ENCODE assay signal across 9 mouse cellular contexts in genomic region chr5:139033406-139034317, GRCm38 (mm10). TPM values are rescaled to one million over a fixed set of nuclear protein-coding genes. Genes with fewer than 3 reads are reported as not detected.
A peak's percentile ranks its signal among the peaks of the same experiment; 100 is the strongest.
DNase-seq lines count a peak whose midpoint lies in the region; ATAC-seq lines count a peak whose summit lies in the region.
"Had no signal": no experiment of that assay in that cellular context is flagged by ENCODE, and none has a peak within 500 bp of the region (broad histone marks: within the 10 kb centered on the region; RNA-seq: fewer than 3 reads in every experiment).

No protein-coding gene starts in this region.

- no peaks in the 10 kb centered on the region for H3K9me3 ChIP-seq in forebrain, embryonic 16.5 days (ENCODE audit: control insufficient read depth, low read length)
- H3K9me3 ChIP-seq in intestine, embryonic 14.5 days (ENCODE audit: control insufficient read depth, low read length), result no peaks in the 10 kb centered on the region
- no peaks in the 10 kb centered on the region for H3K9me3 ChIP-seq in lung, embryonic 15.5 days
- H3K9me3 ChIP-seq: liver, embryonic 15.5 days had no signal

- H3K27me3 ChIP-seq in forebrain, embryonic 16.5 days (replicated peaks; ENCODE audit: control insufficient read depth, insufficient read depth, low read length), result no peaks in the 10 kb centered on the region
- H3K27me3 ChIP-seq in intestine, embryonic 14.5 days (replicated peaks; ENCODE audit: control insufficient read depth, insufficient read depth, low read length), result no peaks in the 10 kb centered on the region
- no peaks in the 10 kb centered on the region for H3K27me3 ChIP-seq in lung, embryonic 15.5 days
- H3K27me3 ChIP-seq: liver, embryonic 15.5 days had no signal

- H3K4me1 ChIP-seq in forebrain, embryonic 16.5 days (replicated peaks; ENCODE audit: control insufficient read depth, insufficient read depth, low read length), result peaks cover 10% of the 10 kb centered on the region
- peaks cover 26% of the 10 kb centered on the region for H3K4me1 ChIP-seq in intestine, embryonic 14.5 days (replicated peaks; ENCODE audit: control insufficient read depth, insufficient read depth, low read length)
- peaks cover 11% of the 10 kb centered on the region for H3K4me1 ChIP-seq in lung, embryonic 15.5 days

- WGBS in forebrain, embryonic 16.5 days, result 33% methylated on average over 14 of the region's 14 CpGs
- WGBS in intestine, embryonic 14.5 days, result 32% methylated on average over 14 of the region's 14 CpGs
- WGBS in lung, embryonic 15.5 days, result 37% methylated on average over 14 of the region's 14 CpGs

- DNase-seq in NIH3T3 (ENCODE audit: low read depth), result peak; percentile 11
- peak; percentile 26 for DNase-seq in cerebellum, adult 11 months
- peak; percentile 64 for DNase-seq in intestine, embryonic 14.5 days (ENCODE audit: low spot score)
- peak; percentile 59 for DNase-seq in yolk sac, embryonic 10.5 days (ENCODE audit: low spot score)
- DNase-seq in thymus, postnatal 36 days, result no peak
- no peak for DNase-seq in right cerebral cortex, adult 2 months (ENCODE audit: low spot score in 2 of 2)

- H3K36me3 ChIP-seq in forebrain, embryonic 16.5 days (ENCODE audit: control insufficient read depth, insufficient read depth), result no peaks in the 10 kb centered on the region
- 0 out of 2 replicates have a peak, but pooled peaks cover 9% of the 10 kb centered on the region for H3K36me3 ChIP-seq in intestine, embryonic 14.5 days (ENCODE audit: control insufficient read depth, insufficient read depth, low read length)
- no peaks in the 10 kb centered on the region for H3K36me3 ChIP-seq in lung, embryonic 15.5 days
- H3K36me3 ChIP-seq: liver, embryonic 15.5 days had no signal

- peak overlapping the region; percentile 1; the same call in 1 of the 2 replicates for H3K27ac ChIP-seq in forebrain, embryonic 16.5 days (ENCODE audit: low read length)
- peak overlapping the region; percentile 54; the same call in 1 of the 2 replicates for H3K27ac ChIP-seq in intestine, embryonic 14.5 days (ENCODE audit: low read depth)
- peak overlapping the region; percentile 78 for H3K27ac ChIP-seq in lung, embryonic 15.5 days
- H3K27ac ChIP-seq: liver, embryonic 15.5 days had no signal

- no peak overlapping the region for H3K4me2 ChIP-seq in forebrain, embryonic 16.5 days (ENCODE audit: low read length)
- H3K4me2 ChIP-seq in intestine, embryonic 14.5 days (ENCODE audit: low read length), result no peak overlapping the region
- no peak overlapping the region for H3K4me2 ChIP-seq in lung, embryonic 15.5 days
- H3K4me2 ChIP-seq: liver, embryonic 15.5 days had no signal

- no peak overlapping the region for H3K4me3 ChIP-seq in forebrain, embryonic 16.5 days (replicated peaks; ENCODE audit: low read length)
- H3K4me3 ChIP-seq in intestine, embryonic 14.5 days (ENCODE audit: low read depth, low read length), result no peak overlapping the region
- no peak overlapping the region for H3K4me3 ChIP-seq in lung, embryonic 15.5 days
- H3K4me3 ChIP-seq: liver, embryonic 15.5 days had no signal

- ATAC-seq in forebrain, embryonic 16.5 days, result peak; percentile 47
- ATAC-seq in intestine, embryonic 14.5 days (replicated peaks; ENCODE audit: low FRiP score, low TSS enrichment, low read depth), result peak; percentile 63
- peak; percentile 56 for ATAC-seq in lung, embryonic 15.5 days (ENCODE audit: borderline replicate concordance, extremely low read depth, low FRiP score, low TSS enrichment)

- no peak overlapping the region for H3K9ac ChIP-seq in forebrain, embryonic 16.5 days (replicated peaks; ENCODE audit: low read depth, low read length)
- no peak overlapping the region for H3K9ac ChIP-seq in intestine, embryonic 14.5 days (ENCODE audit: low read length)
- 0 out of 2 replicates have a peak overlapping the region, but pooled peaks have one; percentile 14 for H3K9ac ChIP-seq in lung, embryonic 15.5 days
- H3K9ac ChIP-seq: liver, embryonic 15.5 days had no signal

RNA-seq across cellular contexts. Expression of gene Pdgfa, which starts 36.5 kb away (rescaled TPM):
- polyA plus RNA-seq in forebrain, embryonic 16.5 days (2015; fragmentation: Nextera tagmentation; extraction: Ambion mirVana), result 15.5 and 19.1 TPM in 2 replicates
- 69.2 and 78.4 TPM in 2 replicates for polyA plus RNA-seq in intestine, embryonic 14.5 days (2014; fragmentation: Nextera tagmentation; extraction: Ambion mirVana)
- 53.2 and 56.3 TPM in 2 replicates for polyA plus RNA-seq in lung, embryonic 15.5 days (2015; fragmentation: Nextera tagmentation; extraction: Ambion mirVana)

Comparison
In these comparisons a context has a peak if more than half of its experiments do, and no peak if none do; other contexts are left out.
1. DNase-seq: peak in NIH3T3 (single experiment), cerebellum, adult 11 months (single experiment), intestine, embryonic 14.5 days (single experiment) and yolk sac, embryonic 10.5 days (single experiment); none in thymus, postnatal 36 days (0 of 2) and right cerebral cortex, adult 2 months (0 of 2).
2. H3K27ac ChIP-seq: peak in every context shown above with its lines; median percentile 78 in lung, embryonic 15.5 days; 54 in intestine, embryonic 14.5 days; 1 in forebrain, embryonic 16.5 days.
3. Peak in every context shown above with its lines, with median percentiles within 50 percentile points of each other: ATAC-seq.